Mouse (Mus musculus) right cerebral cortex, postnatal 10 days (tissue): ENCODE data around the gene Rgs10.
"Not testable (repeated sequence)": the region's sequence is repeated elsewhere in the genome, so short reads cannot be mapped to it uniquely, and the experiment has no call there.

Source experiments
- DNase-seq, 2 experiments: peaks; one replicate each; pipeline ENCODE4 v3.0.0; 2021; ENCODE audit warnings: low spot score in 2 of 2

The Rgs10 gene

DNA sequence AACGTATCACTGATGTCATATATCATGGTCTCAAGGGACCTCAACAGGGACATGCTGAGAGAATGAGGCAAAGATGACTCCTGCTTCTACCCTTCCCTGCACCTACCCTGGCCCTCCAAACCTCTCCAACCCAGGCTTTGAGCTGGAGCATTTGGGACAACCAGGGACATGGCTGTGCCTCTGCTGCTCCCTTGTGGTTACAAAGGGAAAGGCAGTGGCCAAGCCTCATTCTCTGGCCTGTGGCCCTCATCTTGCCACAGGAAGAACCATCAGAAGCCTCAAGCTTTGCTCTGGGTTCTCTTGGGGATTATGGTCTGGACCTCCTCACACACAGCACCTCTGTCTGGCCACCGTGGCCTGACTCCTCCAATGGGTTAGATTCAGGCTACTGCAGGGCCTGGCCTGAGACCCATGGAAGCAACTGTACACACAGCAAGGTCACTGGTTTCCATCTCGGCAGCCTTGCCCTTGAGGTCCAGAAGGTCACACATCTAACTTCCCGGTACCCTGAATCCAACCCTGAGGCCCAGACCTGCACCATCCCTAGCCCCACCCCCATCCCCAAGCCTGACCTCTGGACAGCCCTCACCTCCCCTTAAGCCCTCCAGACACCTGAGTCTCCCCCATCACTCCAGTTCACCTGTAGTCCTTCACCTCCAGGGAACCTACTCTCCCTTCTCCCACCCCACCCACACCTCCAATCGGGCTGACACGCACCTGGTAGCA is 73.5 kb downstream of the Rgs10 start:
- DNase-seq: peak; percentile 51 to 70

DNA sequence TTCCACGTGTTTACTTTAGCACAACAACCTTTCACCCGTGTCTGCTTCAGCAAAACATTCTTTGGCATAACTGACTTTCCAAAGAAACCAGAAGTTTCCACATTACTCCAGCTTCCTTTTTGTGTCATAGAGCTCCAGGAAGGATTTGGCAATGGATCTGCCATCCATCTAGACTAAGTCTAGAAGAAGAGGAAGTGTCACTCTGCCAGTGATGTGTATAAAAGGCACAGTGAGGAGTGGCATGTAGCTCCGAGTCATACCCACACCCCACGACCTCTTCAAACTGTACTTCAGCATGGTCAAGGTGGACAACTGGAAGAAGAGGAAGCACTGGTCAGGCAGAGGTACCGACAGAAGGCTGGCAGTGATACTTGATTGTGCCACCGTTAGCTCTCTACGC is 74.1 kb downstream of the Rgs10 start:
- DNase-seq: no peak

DNA sequence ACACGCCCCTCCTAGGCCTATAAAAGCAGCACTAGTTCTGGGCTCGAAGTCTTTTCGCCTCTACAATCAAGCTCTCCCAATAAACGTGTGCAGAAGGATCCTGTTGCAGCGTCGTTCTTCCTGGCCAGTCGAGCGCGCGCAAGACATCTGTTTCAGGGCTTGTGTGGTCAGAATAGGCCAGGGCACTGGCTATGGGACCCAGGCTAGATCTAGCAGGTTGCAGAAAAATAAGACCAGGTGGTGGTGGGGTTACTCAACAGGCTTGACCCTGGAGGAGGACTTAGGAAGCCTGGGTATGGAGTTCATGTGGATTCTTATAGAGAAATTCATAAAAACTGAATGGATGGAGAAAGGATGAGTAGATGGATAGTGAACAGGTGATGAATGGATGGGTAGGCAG is 75.9 kb downstream of the Rgs10 start:
- not testable (repeated sequence) for DNase-seq

DNA sequence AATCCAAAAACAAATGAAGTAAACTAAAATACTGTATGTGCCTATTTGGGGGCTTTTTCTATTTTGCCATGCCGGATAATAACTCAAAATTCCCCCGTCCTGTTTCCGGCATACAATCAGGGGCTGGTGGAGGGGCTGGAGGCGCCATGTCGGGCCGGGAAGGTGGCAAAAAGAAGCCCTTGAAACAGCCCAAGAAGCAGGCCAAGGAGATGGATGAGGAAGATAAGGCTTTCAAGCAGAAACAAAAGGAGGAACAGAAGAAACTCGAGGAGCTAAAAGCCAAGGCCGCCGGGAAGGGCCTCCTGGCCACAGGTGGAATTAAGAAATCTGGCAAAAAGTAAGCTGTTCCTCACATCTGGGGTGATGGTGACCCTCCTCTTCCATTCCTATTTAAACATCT is 78.2 kb downstream of the Rgs10 start:
- DNase-seq: not testable (repeated sequence)

DNA sequence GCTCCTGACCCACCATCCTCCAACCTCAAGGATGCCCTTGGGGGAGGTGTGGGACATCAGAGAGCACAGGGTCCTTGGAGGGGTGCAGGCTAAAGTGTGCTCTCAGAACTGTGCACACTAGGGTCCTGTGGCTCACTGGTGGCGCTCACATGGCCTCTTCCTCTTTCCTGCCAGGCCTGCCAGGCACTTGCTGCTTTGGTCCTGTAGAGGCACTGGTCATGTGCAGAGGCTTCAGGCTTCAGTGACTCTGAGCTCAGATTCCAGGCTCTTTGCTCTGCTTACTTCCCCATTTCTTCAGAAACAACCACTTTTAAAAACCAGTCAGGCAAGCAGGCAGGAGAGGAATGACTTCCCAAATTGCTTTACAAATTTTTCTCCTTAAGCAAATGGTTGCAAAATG is 85.7 kb downstream of the Rgs10 start:
- DNase-seq: peak in 1 of 2 experiments; percentile 30

DNA sequence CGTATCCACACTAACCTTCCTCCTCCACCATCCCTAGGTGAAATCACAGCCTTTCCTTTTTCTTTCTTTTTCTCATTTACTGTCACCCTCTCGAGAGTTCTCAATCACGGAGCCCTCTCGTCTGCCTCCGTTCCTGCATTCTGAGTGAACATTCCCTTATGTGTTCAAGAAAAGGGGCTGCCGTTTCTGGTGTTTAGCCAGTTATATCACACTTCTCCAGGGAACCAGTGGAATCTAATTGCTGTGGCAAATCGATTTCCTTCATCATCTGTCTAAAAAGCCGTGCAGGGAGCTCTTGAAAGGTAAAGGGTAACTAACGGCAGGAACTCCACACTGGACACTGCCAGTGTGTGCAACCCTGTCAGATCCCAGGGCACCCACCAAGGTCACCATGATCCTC is 87.6 kb downstream of the Rgs10 start:
- peak in 1 of 2 experiments; percentile 11 for DNase-seq

DNA sequence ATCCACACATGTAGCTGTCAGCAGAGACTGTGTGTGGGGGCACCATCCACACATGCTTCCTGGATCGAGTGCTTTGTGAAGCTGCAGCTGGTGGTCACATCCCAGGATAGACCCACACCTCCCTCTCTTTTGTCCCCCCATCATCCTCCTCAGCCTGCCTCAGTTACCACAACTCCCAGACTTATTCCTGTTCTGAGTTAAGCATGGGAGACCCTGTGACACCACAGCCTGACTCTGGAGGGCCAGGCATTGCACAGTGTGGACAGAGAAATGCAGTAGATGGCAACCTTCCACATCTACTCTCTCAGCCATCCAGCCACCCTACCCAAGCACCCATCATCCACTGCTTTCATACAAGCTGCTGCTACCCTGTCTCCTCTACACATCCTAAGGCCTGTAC is 93.6 kb downstream of the Rgs10 start:
- no peak for DNase-seq
